ENCODE assay signal across 24 mouse cellular contexts in the genomic region with DNA sequence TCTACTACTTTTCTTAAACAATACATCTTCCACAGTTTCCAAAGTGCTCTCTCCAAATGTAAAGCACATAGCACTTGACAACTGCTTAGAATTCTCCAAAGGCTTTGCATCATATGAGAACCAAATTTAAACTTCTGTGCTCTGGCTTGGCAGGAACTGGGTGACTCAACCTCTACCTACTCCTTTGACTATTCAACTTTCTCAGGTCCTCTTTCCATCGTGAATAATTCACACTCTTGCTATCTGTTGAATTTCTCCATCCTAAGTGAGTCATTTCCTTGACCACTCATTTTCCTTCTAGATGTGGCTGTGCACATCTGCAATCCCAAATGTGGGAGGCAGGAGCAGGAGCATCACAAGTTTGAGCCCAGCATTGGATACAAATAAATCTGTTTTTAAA. TPM values are rescaled to one million over a fixed set of nuclear protein-coding genes. Genes with fewer than 3 reads are reported as not detected.
DNase-seq lines count a peak whose midpoint lies in the region; ATAC-seq and TF ChIP-seq lines count a peak whose summit lies in the region.
"Had no signal": no experiment of that assay in that cellular context is flagged by ENCODE, and none has a peak within 500 bp of the region (broad histone marks: within the 10 kb centered on the region; RNA-seq: fewer than 3 reads in every experiment).

No protein-coding gene starts in this region.

- TF ChIP-seq CTCF in CH12.LX (conservative IDR thresholded peaks at IDR 0.05 in 1 of 2, IDR thresholded peaks at IDR 0.05 in 1 of 2; ENCODE audit: low read depth in 2 of 2, low read length in 2 of 2): no peak

- no peaks in the 10 kb centered on the region for H3K36me3 ChIP-seq in CH12.LX (replicated peaks in 1 of 2; ENCODE audit: control insufficient read depth in 1 of 2, insufficient read depth in 1 of 2, low read length in 1 of 2)
- H3K36me3 ChIP-seq in embryonic facial prominence, embryonic 10.5 days (replicated peaks): no peaks in the 10 kb centered on the region
- H3K36me3 ChIP-seq: embryonic facial prominence, embryonic 13.5 days; embryonic facial prominence, embryonic 15.5 days; forebrain, embryonic 15.5 days had no signal

- H3K9me3 ChIP-seq in CH12.LX (replicated peaks; ENCODE audit: low read length): no peaks in the 10 kb centered on the region
- H3K9me3 ChIP-seq in embryonic facial prominence, embryonic 10.5 days: no peaks in the 10 kb centered on the region
- H3K9me3 ChIP-seq: embryonic facial prominence, embryonic 13.5 days; embryonic facial prominence, embryonic 15.5 days; forebrain, embryonic 13.5 days; forebrain, embryonic 15.5 days had no signal

- TF ChIP-seq POLR2A in CH12.LX (IDR thresholded peaks at IDR 0.05; ENCODE audit: low read depth, low read length): no peak

- DNase-seq in right cerebral cortex, adult 18-20 months: peak; percentile 2
- DNase-seq in right cerebral cortex, postnatal 25 days: no peak
- DNase-seq in CH12.LX (ENCODE audit: extremely low read depth): peak; percentile 49
- DNase-seq in brain, adult 2 months (ENCODE audit: low read depth, low spot score): peak; percentile 40
- no peak for DNase-seq in embryonic facial prominence, embryonic 10.5 days (ENCODE audit: low spot score)
- DNase-seq: adrenal gland, adult 8-10 months; adrenal gland, postnatal 14 days; adrenal gland, postnatal 36 days; B cell, adult 2 months; cerebellum, adult 11 months; cerebellum, adult 2 months; cerebellum, adult 9-10 months; cerebellum, postnatal 25 days had no signal

- H3K9ac ChIP-seq in CH12.LX (ENCODE audit: insufficient read depth, low read depth): no peak overlapping the region
- H3K9ac ChIP-seq: embryonic facial prominence, embryonic 13.5 days; embryonic facial prominence, embryonic 15.5 days; forebrain, embryonic 13.5 days; forebrain, embryonic 15.5 days; forebrain, postnatal 0 days had no signal

- H3K4me2 ChIP-seq in CH12.LX (ENCODE audit: insufficient read depth, low read depth, poor library complexity, severe bottlenecking): peak overlapping the region; percentile 13; the same call in 1 of the 2 replicates
- H3K4me2 ChIP-seq: embryonic facial prominence, embryonic 13.5 days; embryonic facial prominence, embryonic 15.5 days; forebrain, embryonic 13.5 days; forebrain, embryonic 15.5 days had no signal

- in situ Hi-C loops in CH12.LX (cut with MboI; ENCODE audit: low pct_ligation_motif_present, low pct_unique_long_range_greater_than_20kb, low sequenced_read_pairs): no loop called here

- no peak for TF ChIP-seq RAD21 in CH12.LX (IDR thresholded peaks at IDR 0.05; ENCODE audit: low read depth, low read length)

- H3K79me2 ChIP-seq in CH12.LX (replicated peaks; ENCODE audit: control insufficient read depth, extremely low read depth, insufficient read depth, poor library complexity, severe bottlenecking): no peaks in the 10 kb centered on the region

- no peak overlapping the region for H3K4me3 ChIP-seq in CH12.LX (replicated peaks in 1 of 3; ENCODE audit: low read depth in 2 of 3, low read length in 2 of 3, poor library complexity in 1 of 3)
- H3K4me3 ChIP-seq in embryonic facial prominence, embryonic 10.5 days: no peak overlapping the region
- H3K4me3 ChIP-seq: embryonic facial prominence, embryonic 13.5 days; embryonic facial prominence, embryonic 15.5 days; erythroblast, embryonic 14.5 days; forebrain, embryonic 13.5 days; forebrain, embryonic 15.5 days had no signal

- WGBS in embryonic facial prominence, embryonic 10.5 days: 75% methylated on average over 1 of the region's 1 CpGs

- ATAC-seq in erythroid progenitor cell, adult 5-6 weeks (replicated peaks; ENCODE audit: low FRiP score, poor library complexity, severe bottlenecking): no peak
- ATAC-seq: activated CD4-positive, CD25-positive, alpha-beta regulatory T cell, adult 4 months; CD4-positive, CD25-positive, alpha-beta regulatory T cell, adult 4 months; Patski had no signal

- TF ChIP-seq EP300 in CH12.LX (IDR thresholded peaks at IDR 0.05; ENCODE audit: low read length): peak; percentile 99

- H3K4me1 ChIP-seq in CH12.LX (ENCODE audit: control insufficient read depth in 1 of 2, insufficient read depth in 2 of 2): peaks cover 3 to 11% of the 10 kb centered on the region in 2 experiments; a peak in 2 of 4 replicates
- H3K4me1 ChIP-seq in embryonic facial prominence, embryonic 10.5 days: no peaks in the 10 kb centered on the region
- H3K4me1 ChIP-seq: embryonic facial prominence, embryonic 13.5 days; embryonic facial prominence, embryonic 15.5 days; forebrain, embryonic 13.5 days; forebrain, embryonic 15.5 days had no signal

- no peak overlapping the region; the same call in 1 of the 2 replicates for H3K27ac ChIP-seq in CH12.LX (ENCODE audit: insufficient read depth, low read depth)
- H3K27ac ChIP-seq in embryonic facial prominence, embryonic 10.5 days (replicated peaks): no peak overlapping the region
- H3K27ac ChIP-seq: embryonic facial prominence, embryonic 13.5 days; embryonic facial prominence, embryonic 15.5 days; forebrain, embryonic 13.5 days; forebrain, embryonic 15.5 days had no signal

- dilution Hi-C loops in CH12.LX (cut with MboI; ENCODE audit: extremely low pct_ligation_motif_present, extremely low pct_unique_long_range_greater_than_20kb, low sequenced_read_pairs): no loop called here

- H3K27me3 ChIP-seq in CH12.LX (replicated peaks): no peaks in the 10 kb centered on the region
- no peaks in the 10 kb centered on the region for H3K27me3 ChIP-seq in embryonic facial prominence, embryonic 10.5 days (replicated peaks; ENCODE audit: low read depth, poor library complexity, severe bottlenecking)
- H3K27me3 ChIP-seq: embryonic facial prominence, embryonic 13.5 days; embryonic facial prominence, embryonic 15.5 days; forebrain, embryonic 13.5 days; forebrain, embryonic 15.5 days had no signal

TF ChIP-seq in CH12.LX, 34 proteins besides CTCF, POLR2A, EP300 and RAD21:
- TF ChIP-seq MAFK (IDR thresholded peaks at IDR 0.05; ENCODE audit: insufficient replicate concordance, low read length) (peak; percentile 65; the same call in 1 of the 2 replicates), GABPA (IDR thresholded peaks at IDR 0.05; ENCODE audit: insufficient replicate concordance, low read depth, low read length) (no peak), MAX (IDR thresholded peaks at IDR 0.05; ENCODE audit: low read length) (no peak), RCOR1 (conservative IDR thresholded peaks at IDR 0.05; ENCODE audit: low read depth, low read length) (peak; percentile 94), ZNF384 (IDR thresholded peaks at IDR 0.05; ENCODE audit: low read depth, low read length) (peak; percentile 57), ZKSCAN1 (IDR thresholded peaks at IDR 0.05; ENCODE audit: borderline replicate concordance, low read depth, low read length) (no peak), ETS1 (conservative IDR thresholded peaks at IDR 0.05; ENCODE audit: low read depth, low read length) (peak; percentile 79), JUN (IDR thresholded peaks at IDR 0.05; ENCODE audit: insufficient read depth, low read depth, low read length) (peak; percentile 92), ELF1 (IDR thresholded peaks at IDR 0.05; ENCODE audit: low read depth, low read length) (no peak), ZC3H11A (IDR thresholded peaks at IDR 0.05; ENCODE audit: low read depth, low read length) (no peak), CHD1 (IDR thresholded peaks at IDR 0.05; ENCODE audit: low read depth, low read length) (no peak), MYC (IDR thresholded peaks at IDR 0.05; ENCODE audit: low read depth, low read length) (no peak), USF1 (IDR thresholded peaks at IDR 0.05; ENCODE audit: low read depth, low read length) (no peak), MEF2A (IDR thresholded peaks at IDR 0.05; ENCODE audit: borderline replicate concordance, low read depth, low read length) (peak; percentile 90), HCFC1 (IDR thresholded peaks at IDR 0.05; ENCODE audit: low read depth, low read length) (no peak), IRF4 (IDR thresholded peaks at IDR 0.05; ENCODE audit: low read depth, low read length) (peak; percentile 95), CHD2 (IDR thresholded peaks at IDR 0.05; ENCODE audit: low read length) (peak; percentile 83), POLR2AphosphoS2 (IDR thresholded peaks at IDR 0.05; ENCODE audit: low read depth, low read length) (no peak), MAZ (IDR thresholded peaks at IDR 0.05; ENCODE audit: low read depth, low read length) (no peak), NELFE (IDR thresholded peaks at IDR 0.05; ENCODE audit: low read depth, low read length) (no peak), E2F4 (IDR thresholded peaks at IDR 0.05; ENCODE audit: insufficient replicate concordance, low read depth, low read length) (no peak), SMC3 (IDR thresholded peaks at IDR 0.05; ENCODE audit: low read depth, low read length) (peak; percentile 12; the same call in 1 of the 2 replicates), KAT2A (IDR thresholded peaks at IDR 0.05; ENCODE audit: insufficient replicate concordance, low read length) (no peak), JUND (conservative IDR thresholded peaks at IDR 0.05; ENCODE audit: low read depth, low read length) (peak; percentile 89), NRF1 (IDR thresholded peaks at IDR 0.05; ENCODE audit: low read depth, low read length) (no peak), MXI1 (IDR thresholded peaks at IDR 0.05; ENCODE audit: low read depth, low read length) (no peak), TBP (conservative IDR thresholded peaks at IDR 0.05; ENCODE audit: low read depth, low read length) (no peak), UBTF (IDR thresholded peaks at IDR 0.05; ENCODE audit: low read depth, low read length) (no peak), BHLHE40 (IDR thresholded peaks at IDR 0.05; ENCODE audit: low read depth, low read length) (peak; percentile 55), ZMIZ1 (IDR thresholded peaks at IDR 0.05; ENCODE audit: low read depth, low read length) (no peak), TCF12 (IDR thresholded peaks at IDR 0.05; ENCODE audit: low read depth, low read length) (peak; percentile 84), SIN3A (IDR thresholded peaks at IDR 0.05; ENCODE audit: low read length) (no peak), PAX5 (IDR thresholded peaks at IDR 0.05; ENCODE audit: low read length) (no peak), USF2 (conservative IDR thresholded peaks at IDR 0.05; ENCODE audit: low read depth, low read length) (no peak)
TF ChIP-seq in CH12.LX: peak in this region for 12.

RNA-seq across cellular contexts. Expression of a gene that starts 28.4 kb away (rescaled TPM):
- not detected in 2 replicates for total RNA-seq in CH12.LX (2012; rRNA removed)
- total RNA-seq in CH12.LX (2014; rRNA removed): 0.03 TPM in 1 of 2 replicates, not detected in the other
- not detected in 2 replicates for polyA plus RNA-seq in CH12.LX (2012; ENCODE audit: insufficient read length, low read depth)
- total RNA-seq in erythroid progenitor cell, adult 5-6 weeks (2015; ENCODE audit: low replicate concordance): not detected in 2 replicates
- not detected in 2 replicates for total RNA-seq in erythroid progenitor cell, adult 5-6 weeks (2017; ENCODE audit: low replicate concordance)
- polyA plus RNA-seq in embryonic facial prominence, embryonic 10.5 days (2016; fragmentation: Nextera tagmentation; extraction: Ambion mirVana): 1.3 and 1.4 TPM in 2 replicates
- total RNA-seq: MEL had no signal
- polyA plus RNA-seq: activated CD4-positive, CD25-positive, alpha-beta regulatory T cell, adult 4 months; CD4-positive, CD25-positive, alpha-beta regulatory T cell, adult 4 months; erythroblast, embryonic 14.5 days; Patski had no signal

Comparison
In these comparisons a context has a peak if more than half of its experiments do, and no peak if none do; other contexts are left out.
1. DNase-seq: peak in right cerebral cortex, adult 18-20 months (single experiment), CH12.LX (single experiment) and brain, adult 2 months (single experiment); none in right cerebral cortex, postnatal 25 days (single experiment) and embryonic facial prominence, embryonic 10.5 days (single experiment).